Mouse (Mus musculus) embryonic facial prominence, embryonic 14.5 days (tissue): ENCODE measurements at regions not wholly inside any gene's neighbourhood (a gene's known extent, or its start where the extent isn't known, plus 50 kb on each side); places are given as distances from the start of the nearest gene placed in this dataset.

Source experiments
- ATAC-seq: fragments of 200-750 bp; cut with Nextera tagmentation; 2 replicates; pipeline ENCODE4 v1.8.0; 2017; ENCODE audit warnings: low read depth, moderate number of reproducible peaks, moderate TSS enrichment
- DNase-seq: peaks from one replicate; pipeline ENCODE4 v3.0.0-alpha.2; 2015; ENCODE audit warnings: low spot score
- H3K27ac ChIP-seq: fragments of 300-500 bp; sonication (generic); replicated peaks from 2 replicates; pipeline ENCODE4 v1.5.1; 2014; ENCODE audit warnings: low read depth, mild to moderate bottlenecking, low read length, moderate library complexity
- H3K27me3 ChIP-seq: fragments of 300-500 bp; sonication (generic); replicated peaks from 2 replicates; pipeline ENCODE4 v1.6.1; 2014; ENCODE audit warnings: low read length; ENCODE audit not compliant: control insufficient read depth, insufficient read depth
- H3K36me3 ChIP-seq: fragments of 300-500 bp; sonication (generic); 2 replicates; pipeline ENCODE4 v1.6.1; 2014; ENCODE audit warnings: low read length, mixed read lengths; ENCODE audit not compliant: control insufficient read depth, insufficient read depth
- H3K4me1 ChIP-seq: fragments of 300-500 bp; sonication (generic); 2 replicates; pipeline ENCODE4 v1.6.1; 2014; ENCODE audit warnings: antibody characterized with exemption, low read length; ENCODE audit not compliant: control insufficient read depth, insufficient read depth
- H3K4me2 ChIP-seq: fragments of 300-500 bp; sonication (generic); 2 replicates; pipeline ENCODE4 v1.6.1; 2014; ENCODE audit warnings: low read depth, mild to moderate bottlenecking, low read length, moderate library complexity, mixed read lengths
- H3K4me3 ChIP-seq: fragments of 300-500 bp; sonication (generic); 2 replicates; pipeline ENCODE4 v1.5.1; 2014; ENCODE audit warnings: low read depth, mild to moderate bottlenecking, low read length
- H3K9ac ChIP-seq: fragments of 300-500 bp; sonication (generic); 2 replicates; pipeline ENCODE4 v1.6.1; 2014; ENCODE audit warnings: low read depth, mild to moderate bottlenecking, low read length, moderate library complexity, mixed read lengths
- H3K9me3 ChIP-seq: fragments of 300-500 bp; sonication (generic); 2 replicates; pipeline ENCODE4 v1.6.1; 2016; ENCODE audit warnings: low read length; ENCODE audit not compliant: control insufficient read depth
- WGBS: fragments of 180-500 bp; shearing (Covaris S2); extraction: QIAGEN DNeasy Blood & Tissue Kit; methylation state at CpG from one replicate; pipeline ENCODE4 v1.1.7; 2014; 5-methylcytosine and 5-hydroxymethylcytosine counted together

DNA sequence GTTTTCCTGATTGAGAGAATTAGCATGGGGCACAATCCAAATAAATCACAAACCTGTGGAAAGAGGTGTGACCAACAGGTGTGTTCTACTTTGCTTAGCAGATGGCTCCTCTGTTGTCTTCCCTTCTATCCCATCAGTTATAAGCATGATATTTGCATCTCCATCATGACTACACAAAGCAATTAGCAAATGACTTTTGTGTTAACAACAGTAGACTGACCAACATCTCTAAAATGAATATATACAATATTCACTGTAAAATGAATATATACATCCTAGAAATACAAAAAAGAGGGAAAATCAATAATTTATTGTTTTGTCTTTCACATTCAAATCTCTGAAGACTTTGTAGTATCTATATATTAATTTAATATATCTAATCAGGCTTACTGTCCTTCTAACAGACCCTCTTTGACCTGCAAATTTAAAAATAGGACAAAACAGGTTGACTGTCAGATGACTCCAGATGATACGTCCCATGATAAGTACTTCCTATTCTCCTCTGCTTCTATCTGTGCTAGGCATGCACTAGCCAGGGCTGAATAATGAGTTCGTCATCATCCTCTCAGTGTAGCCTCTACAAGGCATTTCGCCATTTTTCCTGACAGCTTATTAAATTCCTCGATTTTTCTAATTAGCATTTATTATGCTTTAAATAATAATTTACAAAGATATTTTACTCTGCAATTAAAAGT is 519.5 kb upstream of the Cited2 start:
- Histone ChIP-seq H3K36me3 (no peaks in the 10 kb centered on the region), H3K9ac (no peak overlapping the region), H3K4me1 (0 out of 2 replicates have a peak, but pooled peaks cover 4% of the 10 kb centered on the region), H3K27me3 (no peaks in the 10 kb centered on the region), H3K9me3 (no peaks in the 10 kb centered on the region), H3K27ac (no peak overlapping the region), H3K4me3 (no peak overlapping the region), H3K4me2 (no peak overlapping the region)
- DNase-seq (no peak), ATAC-seq (no peak)
- 89% methylated on average over 4 of the region's 4 CpGs for WGBS

DNA sequence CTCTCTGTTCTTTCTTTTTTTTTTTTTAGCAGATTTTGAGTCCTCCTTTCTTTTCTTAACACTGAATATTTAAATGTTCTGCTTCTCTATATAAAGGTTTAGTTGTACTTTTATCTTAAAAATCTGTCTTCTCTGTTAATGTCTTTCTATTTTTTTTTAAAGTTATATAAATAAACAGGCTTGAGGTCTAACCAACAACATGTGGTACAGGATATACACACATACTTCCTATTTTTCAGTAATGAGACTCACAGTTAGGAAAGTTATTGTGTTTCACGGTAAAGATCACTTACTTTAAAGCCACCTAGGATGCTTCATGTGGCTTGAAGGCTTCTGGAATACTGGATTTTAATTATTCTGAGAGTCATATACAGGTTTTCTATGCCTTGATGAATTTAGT is 518.9 kb upstream of the Cited2 start:
- Histone ChIP-seq H3K9me3 (no peaks in the 10 kb centered on the region), H3K9ac (no peak overlapping the region), H3K27me3 (no peaks in the 10 kb centered on the region), H3K4me1 (0 out of 2 replicates have a peak, but pooled peaks cover 4% of the 10 kb centered on the region), H3K4me3 (no peak overlapping the region), H3K27ac (no peak overlapping the region), H3K36me3 (no peaks in the 10 kb centered on the region), H3K4me2 (no peak overlapping the region)
- WGBS: 59% methylated on average over 1 of the region's 1 CpGs
- ATAC-seq: no peak
- DNase-seq: no peak

DNA sequence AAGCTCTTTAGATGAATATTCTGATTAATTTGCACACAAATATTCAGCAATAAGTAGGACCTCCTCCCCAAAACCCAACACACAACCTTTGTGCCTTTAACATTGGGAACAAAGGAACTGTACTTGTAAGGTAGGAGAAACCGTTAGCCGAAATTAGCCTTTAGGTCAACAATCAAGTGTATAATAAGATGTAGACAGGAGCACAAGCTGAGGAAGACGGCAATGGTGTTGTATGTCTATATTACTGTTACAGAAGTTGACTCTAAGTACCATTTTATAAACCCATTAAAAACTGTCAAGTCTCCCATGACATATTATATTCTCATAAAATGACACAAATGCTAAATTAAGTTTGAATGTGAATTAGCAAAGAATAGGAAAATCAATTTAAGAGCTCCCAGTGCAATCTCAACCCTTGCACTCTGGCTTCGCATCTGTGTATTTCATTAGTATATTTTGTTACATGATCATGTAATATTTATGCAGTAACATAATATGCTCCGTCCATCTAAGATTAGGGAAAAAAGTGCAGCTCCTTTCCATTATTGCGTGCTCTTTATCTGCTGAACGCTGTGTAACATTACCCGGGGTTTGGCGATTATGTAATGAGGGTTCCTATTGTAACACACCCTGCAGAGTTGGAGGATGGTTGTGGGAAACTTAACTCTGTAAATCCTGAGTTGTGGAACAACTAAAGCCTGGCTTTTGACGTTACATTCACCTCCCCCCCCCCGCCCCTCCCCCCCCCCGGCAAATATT is 510.3 kb upstream of the Cited2 start:
- no peaks in the 10 kb centered on the region for H3K36me3 ChIP-seq
- H3K27ac ChIP-seq: peak overlapping the region; percentile 28; the same call in 1 of the 2 replicates
- peak overlapping the region; percentile 40 for H3K4me2 ChIP-seq
- H3K4me3 ChIP-seq: peak overlapping the region; percentile 6; the same call in 1 of the 2 replicates
- peak; percentile 93 for DNase-seq
- no peaks in the 10 kb centered on the region for H3K9me3 ChIP-seq
- peak; percentile 93 for ATAC-seq
- H3K27me3 ChIP-seq: no peaks in the 10 kb centered on the region
- no peak overlapping the region for H3K9ac ChIP-seq
- peaks cover 8% of the 10 kb centered on the region; the same call in 1 of the 2 replicates for H3K4me1 ChIP-seq
- WGBS: 15% methylated on average over 11 of the region's 12 CpGs

DNA sequence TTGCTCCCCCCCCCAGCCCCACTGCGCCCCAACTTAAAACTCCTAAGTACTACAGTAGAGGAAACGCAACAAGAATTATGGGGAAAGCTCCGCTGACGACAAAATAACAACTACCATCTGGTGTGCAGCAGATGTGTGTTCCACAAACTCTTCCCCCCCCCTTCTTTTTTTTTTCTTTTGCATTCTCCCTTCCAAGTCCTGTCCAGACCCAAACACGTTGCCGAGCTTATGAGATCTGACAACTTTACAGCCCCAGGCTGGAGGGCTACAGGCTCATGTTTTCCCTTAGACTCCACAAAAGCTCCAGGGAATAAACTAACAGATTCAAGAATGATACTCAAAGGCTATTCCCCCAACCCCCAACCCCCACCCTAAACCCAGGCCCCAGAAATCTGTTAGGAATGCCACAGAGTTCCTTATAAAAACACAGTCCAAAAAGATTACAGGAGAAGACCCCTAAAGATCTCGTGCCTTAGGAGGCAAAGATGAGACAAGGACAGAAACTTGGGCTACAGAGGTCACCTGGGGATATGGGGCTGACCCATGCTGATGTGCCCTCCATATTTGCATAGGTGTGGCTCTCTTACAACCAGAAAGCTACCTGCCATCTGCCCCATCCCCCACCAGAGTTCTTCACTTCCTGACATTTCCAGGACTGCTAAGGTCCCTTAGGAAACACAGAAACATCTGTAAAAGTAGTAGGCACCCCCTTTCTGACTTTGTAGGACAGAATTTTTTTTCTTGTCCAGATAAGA is 509.5 kb upstream of the Cited2 start:
- no peaks in the 10 kb centered on the region for H3K9me3 ChIP-seq
- peak overlapping the region; percentile 67; the same call in 1 of the 2 replicates for H3K27ac ChIP-seq
- no peaks in the 10 kb centered on the region for H3K27me3 ChIP-seq
- 0 out of 2 replicates have a peak overlapping the region, but pooled peaks have one; percentile 6 for H3K4me3 ChIP-seq
- peak; percentile 85 for ATAC-seq
- H3K4me2 ChIP-seq: peak overlapping the region; percentile 40
- no peak overlapping the region for H3K9ac ChIP-seq
- H3K36me3 ChIP-seq: no peaks in the 10 kb centered on the region
- peak; percentile 91 for DNase-seq
- WGBS: 10% methylated on average over 7 of the region's 7 CpGs
- H3K4me1 ChIP-seq: peaks cover 8% of the 10 kb centered on the region; the same call in 1 of the 2 replicates

DNA sequence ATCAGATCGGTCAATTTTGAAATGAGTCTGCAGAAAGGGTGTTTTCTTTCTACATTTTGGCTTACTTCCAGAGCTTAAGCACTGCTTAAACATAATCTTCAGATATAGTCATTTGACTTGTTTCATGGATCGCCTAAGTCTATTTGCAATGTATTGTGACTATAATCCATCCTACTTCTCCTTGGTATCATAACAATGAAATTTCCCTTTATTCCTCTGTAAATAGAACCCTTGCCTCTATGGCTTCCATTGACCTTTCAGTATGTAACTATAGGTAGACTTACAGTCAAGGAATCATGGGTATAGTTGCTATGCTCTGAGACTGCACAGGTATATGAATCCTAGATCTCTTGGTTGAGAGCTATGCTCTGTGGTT is 509.0 kb upstream of the Cited2 start:
- no peaks in the 10 kb centered on the region for H3K36me3 ChIP-seq
- H3K4me2 ChIP-seq: no peak overlapping the region
- ATAC-seq (no peak), DNase-seq (peak; percentile 43)
- 0 out of 2 replicates have a peak overlapping the region, but pooled peaks have one; percentile 67 for H3K27ac ChIP-seq
- 26% methylated on average over 2 of the region's 2 CpGs for WGBS
- no peaks in the 10 kb centered on the region for H3K27me3 ChIP-seq
- H3K4me1 ChIP-seq: peaks cover 8% of the 10 kb centered on the region; the same call in 1 of the 2 replicates
- H3K9me3 ChIP-seq: no peaks in the 10 kb centered on the region
- H3K9ac ChIP-seq: no peak overlapping the region
- H3K4me3 ChIP-seq: no peak overlapping the region

DNA sequence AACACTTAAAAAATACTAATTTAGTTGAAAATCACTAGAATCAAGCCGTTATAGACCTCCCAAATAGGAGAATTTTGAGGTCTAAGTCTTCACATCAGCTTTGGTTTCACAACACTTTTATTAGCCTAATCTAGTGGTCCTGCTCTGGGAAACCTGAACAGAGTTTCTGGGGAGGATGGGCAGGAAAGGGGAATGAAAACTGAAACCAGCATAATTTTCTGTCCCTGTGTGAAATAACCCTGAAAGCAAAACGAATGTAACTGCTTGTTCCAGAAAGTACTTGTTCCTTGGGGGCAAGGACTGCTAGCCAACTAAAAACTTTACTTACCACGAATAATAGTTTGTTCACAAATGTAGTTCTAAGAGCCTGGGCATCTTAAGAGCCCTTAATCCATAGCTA is 508.0 kb upstream of the Cited2 start:
- WGBS: 31% methylated on average over 3 of the region's 3 CpGs
- ATAC-seq: no peak
- no peaks in the 10 kb centered on the region for H3K27me3 ChIP-seq
- no peaks in the 10 kb centered on the region for H3K36me3 ChIP-seq
- DNase-seq: no peak
- no peaks in the 10 kb centered on the region for H3K9me3 ChIP-seq
- H3K4me1 ChIP-seq: peaks cover 8% of the 10 kb centered on the region; the same call in 1 of the 2 replicates
- H3K9ac ChIP-seq: no peak overlapping the region
- H3K4me2 ChIP-seq: no peak overlapping the region
- H3K27ac ChIP-seq: no peak overlapping the region
- no peak overlapping the region for H3K4me3 ChIP-seq

DNA sequence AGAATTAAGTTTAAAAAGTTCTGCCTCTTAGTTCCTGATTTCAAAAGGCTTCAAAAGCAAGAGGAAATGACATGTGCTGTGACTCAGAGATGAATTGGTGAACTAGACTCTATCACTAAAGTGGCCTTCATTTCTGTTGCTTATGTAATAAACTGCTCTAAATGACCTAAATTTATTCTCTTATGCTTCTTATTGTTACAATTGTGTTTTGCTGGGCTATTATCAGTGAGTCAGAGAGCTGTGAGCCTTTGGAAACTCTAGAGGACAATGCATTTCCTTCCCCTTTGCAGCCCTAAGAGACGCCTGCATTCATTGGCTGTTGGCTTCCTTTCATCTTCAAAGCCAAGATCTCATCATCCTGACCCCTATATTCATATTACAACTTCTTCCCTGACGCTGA is 501.5 kb upstream of the Cited2 start:
- no peak for DNase-seq
- Histone ChIP-seq H3K4me2 (no peak overlapping the region), H3K27ac (no peak overlapping the region), H3K36me3 (no peaks in the 10 kb centered on the region), H3K9ac (no peak overlapping the region), H3K27me3 (no peaks in the 10 kb centered on the region), H3K9me3 (no peaks in the 10 kb centered on the region), H3K4me3 (no peak overlapping the region), H3K4me1 (no peaks in the 10 kb centered on the region)
- 57% methylated on average over 2 of the region's 2 CpGs for WGBS
- ATAC-seq: no peak

DNA sequence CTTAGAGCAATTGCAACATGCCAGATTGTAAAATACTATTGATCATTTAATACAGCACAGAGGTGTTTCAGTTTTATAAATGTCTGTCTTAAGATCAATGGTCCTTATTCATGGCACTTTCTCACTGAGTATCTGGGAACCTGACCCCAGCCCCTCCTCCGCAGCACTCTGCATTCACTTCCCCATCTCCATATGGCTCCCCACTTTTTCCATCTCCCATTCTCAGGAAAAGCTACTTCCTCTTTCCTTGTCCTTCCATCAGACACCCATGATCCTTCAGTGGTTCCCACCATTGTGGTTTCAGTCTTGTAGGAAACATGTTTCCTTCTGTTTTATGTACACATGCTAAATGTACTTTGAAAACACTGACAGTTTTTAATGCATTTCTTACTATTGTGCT is 497.3 kb upstream of the Cited2 start:
- H3K9ac ChIP-seq: no peak overlapping the region
- no peak overlapping the region for H3K4me3 ChIP-seq
- H3K4me1 ChIP-seq: peaks cover 10% of the 10 kb centered on the region
- no peak overlapping the region for H3K27ac ChIP-seq
- WGBS: 86% methylated on average over 1 of the region's 1 CpGs
- DNase-seq (no peak), ATAC-seq (no peak)
- no peak overlapping the region for H3K4me2 ChIP-seq
- no peaks in the 10 kb centered on the region for H3K36me3 ChIP-seq
- no peaks in the 10 kb centered on the region for H3K9me3 ChIP-seq
- no peaks in the 10 kb centered on the region for H3K27me3 ChIP-seq
